Mouse (Mus musculus): ENCODE results near the gene Gm6592. TPM values are rescaled to one million over a fixed set of nuclear protein-coding genes. Genes with fewer than 3 reads are reported as not detected.

Gm6592 gene
- polyA plus RNA-seq (2015; fragmentation: Nextera tagmentation; extraction: Ambion mirVana): not detected in 2 replicates

DNA sequence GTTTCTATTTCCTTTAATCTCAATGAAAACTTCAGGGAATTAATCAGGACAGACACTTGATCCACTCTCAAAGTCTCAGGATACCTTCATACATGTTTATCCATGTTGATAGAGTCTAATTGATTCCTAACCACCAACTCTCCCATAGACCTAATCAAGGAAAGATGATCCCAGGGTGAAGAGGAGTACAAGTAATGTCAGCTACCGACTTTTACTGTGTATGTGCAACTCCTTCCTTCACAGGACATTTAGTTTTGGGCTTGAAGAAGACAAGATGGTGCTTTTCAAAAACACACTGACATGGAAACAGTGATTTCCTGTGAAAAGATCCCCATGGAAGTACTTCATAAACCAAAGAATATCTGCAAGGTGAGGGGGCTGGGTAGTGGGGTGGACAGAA lies at the start of gene Gm6592:
Gm6592 (plus strand) TSS at position 301 of the 400 bp plus-strand sequence.

GRCm38 (mm10) chrX:8803391-8803790 lies 40.4 kb upstream of the Gm6592 start, which contains the start of gene Ssxb5:
TSS of gene Ssxb5 (plus strand) at chrX:8803691.

GRCm38 (mm10) chrX:8873953-8874352 lies 30.2 kb downstream of the Gm6592 start, which contains the start of gene Gm5751:
TSS of gene Gm5751 (plus strand) at chrX:8874253.

GRCm38 (mm10) chrX:8892343-8893155 lies 48.8 kb downstream of the Gm6592 start, which contains the start of gene B630019K06Rik:
TSS of gene B630019K06Rik (plus strand) at chrX:8892382.

Other genes with a start within 250 kb of the Gm6592 start
- not detected in 2 replicates for gene Ssxb8, start 153.2 kb upstream of the Gm6592 start, polyA plus RNA-seq (2015; fragmentation: Nextera tagmentation; extraction: Ambion mirVana)
- not detected in 2 replicates for gene Ssx9, start 95.6 kb upstream of the Gm6592 start, polyA plus RNA-seq (2015; fragmentation: Nextera tagmentation; extraction: Ambion mirVana)
- not detected in 2 replicates for gene Ssxb5, start 40.3 kb upstream of the Gm6592 start, polyA plus RNA-seq (2015; fragmentation: Nextera tagmentation; extraction: Ambion mirVana)
- not detected in 2 replicates for gene Gm5751, start 30.3 kb downstream of the Gm6592 start, polyA plus RNA-seq (2015; fragmentation: Nextera tagmentation; extraction: Ambion mirVana)
- 41.5 and 51.1 TPM in 2 replicates for gene B630019K06Rik, start 48.4 kb downstream of the Gm6592 start, polyA plus RNA-seq (2015; fragmentation: Nextera tagmentation; extraction: Ambion mirVana)
- not detected in 2 replicates for gene Fthl17b, start 119.0 kb downstream of the Gm6592 start, polyA plus RNA-seq (2015; fragmentation: Nextera tagmentation; extraction: Ambion mirVana)
- not detected in 2 replicates for gene Fthl17c, start 132.6 kb downstream of the Gm6592 start, polyA plus RNA-seq (2015; fragmentation: Nextera tagmentation; extraction: Ambion mirVana)
- not detected in 2 replicates for gene Fthl17d, start 142.8 kb downstream of the Gm6592 start, polyA plus RNA-seq (2015; fragmentation: Nextera tagmentation; extraction: Ambion mirVana)
- gene Fthl17e, start 189.5 kb downstream of the Gm6592 start, polyA plus RNA-seq (2015; fragmentation: Nextera tagmentation; extraction: Ambion mirVana): not detected in 2 replicates
- gene Fthl17f, start 219.0 kb downstream of the Gm6592 start, polyA plus RNA-seq (2015; fragmentation: Nextera tagmentation; extraction: Ambion mirVana): not detected in 2 replicates

All from neural tube, postnatal 0 days (tissue).